Mouse (Mus musculus) embryonic fibroblast, embryonic 13.5 days (primary cell): ENCODE data around the gene Hlf.

Experiments
- CTCF ChIP-seq: IDR thresholded peaks from 2 replicates; pipeline ENCODE4 v1.5.1; 2011; ENCODE audit warnings: mild to moderate bottlenecking, control low read depth, low read length, moderate library complexity, borderline replicate concordance; ENCODE audit not compliant: insufficient read depth
- POLR2A ChIP-seq: IDR thresholded peaks from 2 replicates; pipeline ENCODE4 v1.6.1; 2011; ENCODE audit warnings: low read depth, mild to moderate bottlenecking, control low read depth, low read length, moderate library complexity

DNA sequence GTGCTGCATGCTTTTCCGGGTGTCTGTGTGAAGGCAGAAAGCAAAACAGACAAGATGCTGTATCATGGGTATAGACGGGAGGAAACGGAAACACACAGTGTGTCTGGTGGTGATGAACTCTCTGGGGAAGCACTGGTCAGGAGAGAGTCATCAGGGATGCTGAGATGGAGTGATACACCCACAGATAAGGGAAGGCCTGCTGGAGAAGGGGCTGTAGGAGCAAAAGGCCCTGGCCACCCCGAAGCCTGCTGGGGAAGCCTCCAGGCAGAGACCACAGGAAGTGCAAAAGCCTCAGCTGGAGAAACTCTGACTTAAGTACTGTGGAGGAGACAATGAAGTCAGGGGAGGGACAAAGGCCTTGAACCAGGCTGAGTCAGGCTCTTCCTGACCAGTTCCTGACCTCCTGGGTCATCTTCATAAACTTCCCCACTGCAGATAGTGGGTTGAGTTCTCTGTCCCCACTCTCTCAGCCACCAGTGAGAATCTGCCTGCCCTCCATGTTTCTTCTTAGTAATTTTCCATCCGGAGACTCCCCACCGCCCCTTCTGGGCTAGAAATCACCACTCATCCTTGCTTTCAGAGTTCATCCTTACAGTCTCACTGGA lies 104.0 kb downstream of the Hlf start:
- TF ChIP-seq CTCF (no peak), POLR2A (no peak)
